Comparison of ENCODE assay signal across 11 mouse cellular contexts in genomic region chr7:114744639-114745245, GRCm38 (mm10). TPM values are rescaled to one million over a fixed set of nuclear protein-coding genes. Genes with fewer than 3 reads are reported as not detected.
A peak's percentile ranks its signal among the peaks of the same experiment; 100 is the strongest.
DNase-seq lines count a peak whose midpoint lies in the region; ATAC-seq and TF ChIP-seq lines count a peak whose summit lies in the region.
"Had no signal": no experiment of that assay in that cellular context is flagged by ENCODE, and none has a peak within 500 bp of the region (broad histone marks: within the 10 kb centered on the region; RNA-seq: fewer than 3 reads in every experiment).

No protein-coding gene starts in this region.

- H3K27me3 ChIP-seq in liver, adult 2 months (ENCODE audit: control insufficient read depth, insufficient read depth, low read length), result no peaks in the 10 kb centered on the region
- peaks cover 10% of the 10 kb centered on the region for H3K27me3 ChIP-seq in liver, embryonic 11.5 days (replicated peaks; ENCODE audit: control insufficient read depth, insufficient read depth, low read length)
- no peaks in the 10 kb centered on the region for H3K27me3 ChIP-seq in neural tube, embryonic 13.5 days

- no peaks in the 10 kb centered on the region for H3K9me3 ChIP-seq in liver, embryonic 11.5 days (ENCODE audit: control insufficient read depth, low read length)
- no peaks in the 10 kb centered on the region for H3K9me3 ChIP-seq in neural tube, embryonic 13.5 days
- H3K9me3 ChIP-seq: kidney, embryonic 15.5 days had no signal

- no peak for TF ChIP-seq POLR2A in liver, adult 2 months (IDR thresholded peaks at IDR 0.05; ENCODE audit: extremely low read depth, insufficient read depth, low read length)

- no peak overlapping the region for H3K4me2 ChIP-seq in liver, embryonic 11.5 days
- H3K4me2 ChIP-seq in neural tube, embryonic 13.5 days, result peak overlapping the region; percentile 84

- WGBS in liver, adult 2 months, result 47% methylated on average over 3 of the region's 3 CpGs
- 60% methylated on average over 3 of the region's 3 CpGs for WGBS in liver, embryonic 11.5 days
- WGBS in neural tube, embryonic 13.5 days, result 53% methylated on average over 3 of the region's 3 CpGs

- ATAC-seq in liver, embryonic 11.5 days (replicated peaks; ENCODE audit: low FRiP score), result no peak
- peak; percentile 33; the same call in 1 of the 2 replicates for ATAC-seq in neural tube, embryonic 13.5 days (ENCODE audit: low read depth)

- H3K9ac ChIP-seq in liver, adult 2 months (ENCODE audit: low read depth, low read length), result no peak overlapping the region
- no peak overlapping the region for H3K9ac ChIP-seq in liver, embryonic 11.5 days (ENCODE audit: low read depth, low read length)
- H3K9ac ChIP-seq in neural tube, embryonic 13.5 days, result no peak overlapping the region
- H3K9ac ChIP-seq: kidney, embryonic 15.5 days had no signal

- no peak for TF ChIP-seq CTCF in liver, adult 2 months (IDR thresholded peaks at IDR 0.05; ENCODE audit: low read depth, low read length)

- H3K4me1 ChIP-seq in liver, adult 2 months (ENCODE audit: control insufficient read depth, insufficient read depth, low read length), result no peaks in the 10 kb centered on the region; the same call in 1 of the 2 replicates
- H3K4me1 ChIP-seq in liver, embryonic 11.5 days (replicated peaks; ENCODE audit: control insufficient read depth, insufficient read depth, low read length), result no peaks in the 10 kb centered on the region
- peaks cover 15% of the 10 kb centered on the region for H3K4me1 ChIP-seq in neural tube, embryonic 13.5 days (replicated peaks)

- DNase-seq in adrenal gland, adult (ENCODE audit: inconsistent age in 2 of 2, low spot score in 1 of 2), result peak; percentile 70 to 82
- no peak for DNase-seq in adrenal gland, postnatal 4 days (ENCODE audit: low spot score in 2 of 2)
- peak; percentile 22 for DNase-seq in liver, adult 2 months (ENCODE audit: extremely low read depth, low read depth, low spot score)
- DNase-seq in liver, embryonic 11.5 days (ENCODE audit: low spot score), result no peak
- peak; percentile 61 to 68 for DNase-seq in adrenal gland, postnatal 36 days
- DNase-seq in cerebellum, adult 18-20 months, result no peak
- no peak for DNase-seq in yolk sac, embryonic 10.5 days (ENCODE audit: low spot score)
- DNase-seq: cerebellum, adult 11-12 months had no signal

- H3K36me3 ChIP-seq in liver, adult 2 months (ENCODE audit: control insufficient read depth, insufficient read depth, low read length), result no peaks in the 10 kb centered on the region
- no peaks in the 10 kb centered on the region for H3K36me3 ChIP-seq in liver, embryonic 11.5 days (ENCODE audit: control insufficient read depth, insufficient read depth, low read length)
- no peaks in the 10 kb centered on the region for H3K36me3 ChIP-seq in neural tube, embryonic 13.5 days
- H3K36me3 ChIP-seq: kidney, embryonic 15.5 days had no signal

- no peaks in the 10 kb centered on the region for H3K79me2 ChIP-seq in liver, adult 2 months (ENCODE audit: control insufficient read depth, insufficient read depth, low read length)

- H3K27ac ChIP-seq in liver, adult 2 months (replicated peaks; ENCODE audit: insufficient read depth, low read depth, low read length), result no peak overlapping the region
- no peak overlapping the region for H3K27ac ChIP-seq in liver, embryonic 11.5 days (ENCODE audit: low read depth, low read length)
- no peak overlapping the region for H3K27ac ChIP-seq in neural tube, embryonic 13.5 days (replicated peaks)
- H3K27ac ChIP-seq: kidney, embryonic 15.5 days had no signal

- H3K4me3 ChIP-seq in liver, adult 2 months (ENCODE audit: insufficient read depth, low read depth, low read length), result no peak overlapping the region
- no peak overlapping the region for H3K4me3 ChIP-seq in liver, embryonic 11.5 days (ENCODE audit: low read depth, low read length)
- H3K4me3 ChIP-seq in neural tube, embryonic 13.5 days, result no peak overlapping the region

RNA-seq across cellular contexts. Expression of gene Insc, which starts 1.2 kb away (rescaled TPM):
- total RNA-seq in adrenal gland, postnatal 4 days (2021), result 1 to 10 TPM; 2.8 to 7.3 TPM
- total RNA-seq in liver, adult 2 months (2014; rRNA removed), result 14.3 and 37.1 TPM in 2 replicates
- 31.2 and 49.5 TPM in 2 replicates for polyA plus RNA-seq in liver, adult 2 months (2012; rRNA removed)
- polyA plus RNA-seq in liver, embryonic 11.5 days (2014; fragmentation: Nextera tagmentation; extraction: Ambion mirVana), result 1.6 and 2.3 TPM in 2 replicates
- total RNA-seq in adrenal gland, postnatal 36 days (2021), result 1 to 10 TPM; 1.3 TPM
- polyA plus RNA-seq in neural tube, embryonic 13.5 days (2015; fragmentation: Nextera tagmentation; extraction: Ambion mirVana), result 9.3 and 11.4 TPM in 2 replicates

RNA-seq across cellular contexts. Expression of gene Calcb, which starts 26.3 kb away (rescaled TPM):
- not detected for total RNA-seq in adrenal gland, postnatal 4 days (2021)
- not detected in 2 replicates for total RNA-seq in liver, adult 2 months (2014; rRNA removed)
- not detected in 2 replicates for polyA plus RNA-seq in liver, adult 2 months (2012; rRNA removed)
- polyA plus RNA-seq in liver, embryonic 11.5 days (2014; fragmentation: Nextera tagmentation; extraction: Ambion mirVana), result not detected in 2 replicates
- total RNA-seq in adrenal gland, postnatal 36 days (2021), result not detected
- polyA plus RNA-seq in neural tube, embryonic 13.5 days (2015; fragmentation: Nextera tagmentation; extraction: Ambion mirVana), result 6.2 and 6.3 TPM in 2 replicates
- total RNA-seq: gastrocnemius, adult 8-10 months had no signal

Comparison
In these comparisons a context has a peak if more than half of its experiments do, and no peak if none do; other contexts are left out.
1. DNase-seq: peak in adrenal gland, adult (2 of 2), liver, adult 2 months (single experiment) and adrenal gland, postnatal 36 days (2 of 2); none in adrenal gland, postnatal 4 days (0 of 2), liver, embryonic 11.5 days (single experiment), cerebellum, adult 18-20 months (0 of 2) and yolk sac, embryonic 10.5 days (single experiment).